Mouse (Mus musculus) CD8-positive naive resting alpha-beta T cell, adult 2 months (primary cell): ENCODE measurements around the gene Haus5.

Experiments used
- DNase-seq, 2 experiments: peaks; one replicate each; pipeline ENCODE4 v3.0.0; 2022; ENCODE audit warnings: low read depth in 2 of 2, low spot score in 2 of 2

Haus5 gene

DNA sequence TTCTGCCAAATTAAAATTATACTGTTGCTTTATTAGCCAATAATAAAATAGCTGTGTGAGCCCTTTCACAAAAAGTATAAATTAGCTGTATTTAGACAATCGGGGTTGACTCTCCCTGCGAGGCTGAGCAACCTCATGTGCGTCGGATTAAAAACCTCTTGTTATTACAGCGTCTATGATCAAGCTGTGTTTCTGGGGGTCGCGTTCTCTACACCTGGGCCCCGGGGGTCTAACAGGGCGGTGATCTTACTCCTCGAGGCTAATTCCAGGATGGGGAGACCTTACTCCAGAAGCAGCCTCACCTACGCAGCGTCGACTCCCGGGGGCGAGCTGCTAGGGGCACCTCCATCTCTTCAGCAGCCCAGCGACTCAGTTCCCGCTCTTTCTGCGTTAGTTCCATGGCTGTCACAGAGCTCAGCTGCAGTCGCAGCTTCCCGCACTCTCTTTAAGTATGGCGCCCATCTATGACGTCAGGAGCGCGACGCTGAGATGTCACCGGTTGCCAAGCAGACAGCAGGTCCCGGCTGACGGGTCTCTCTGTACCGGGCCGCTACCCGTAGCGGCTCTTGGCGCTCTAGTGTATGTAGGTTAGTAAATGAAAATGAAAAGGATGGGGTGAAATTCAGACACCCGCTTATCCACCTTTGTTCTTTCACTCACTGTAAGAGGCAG, at the start of gene Haus5:
Gene Haus5, minus strand, starts transcription at position 466 of the 672 bp plus-strand sequence.
- DNase-seq = peak; percentile 87 to 94

- DNase-seq = no peak
These were observed 47.1 kb upstream of the Haus5 start, which contains the start of gene Atp4a for GRCm38 (mm10) chr7:30711942-30712341. Gene Atp4a, plus strand, starts transcription at chr7:30712209.

- DNase-seq = no peak
These were observed 42.6 kb upstream of the Haus5 start for GRCm38 (mm10) chr7:30707441-30707840.

GRCm38 (mm10) chr7:30706214-30706882, 41.6 kb upstream of the Haus5 start:
- DNase-seq = no peak

- DNase-seq = no peak
These were observed 33.8 kb upstream of the Haus5 start, which contains the start of gene 2200002J24Rik for GRCm38 (mm10) chr7:30698589-30698988. Gene 2200002J24Rik, plus strand, starts transcription at chr7:30698926.

DNA sequence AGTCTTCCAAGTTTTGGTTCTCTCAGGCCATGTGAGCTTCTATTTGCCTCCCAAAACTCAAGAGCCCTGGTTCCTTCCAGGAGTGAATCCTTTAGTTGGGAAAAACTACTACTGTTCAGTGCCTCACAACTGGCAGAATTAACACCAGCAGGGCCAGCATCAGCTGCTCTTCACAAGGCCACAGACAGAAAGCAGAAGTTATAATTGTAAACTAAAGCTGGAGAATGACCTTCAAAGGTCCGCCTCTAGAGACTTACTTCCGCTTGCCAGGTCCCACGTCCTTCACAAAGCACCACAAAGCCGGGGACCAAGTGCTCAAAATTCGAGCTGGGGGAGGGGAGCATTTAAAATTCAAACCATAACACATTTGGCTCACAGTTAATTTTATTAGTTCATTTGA, 33.3 kb upstream of the Haus5 start:
- DNase-seq = no peak

- DNase-seq = no peak
These were observed 23.5 kb upstream of the Haus5 start for GRCm38 (mm10) chr7:30688325-30688724.

- DNase-seq = no peak
These were observed 18.6 kb upstream of the Haus5 start for GRCm38 (mm10) chr7:30683425-30683824.

DNA sequence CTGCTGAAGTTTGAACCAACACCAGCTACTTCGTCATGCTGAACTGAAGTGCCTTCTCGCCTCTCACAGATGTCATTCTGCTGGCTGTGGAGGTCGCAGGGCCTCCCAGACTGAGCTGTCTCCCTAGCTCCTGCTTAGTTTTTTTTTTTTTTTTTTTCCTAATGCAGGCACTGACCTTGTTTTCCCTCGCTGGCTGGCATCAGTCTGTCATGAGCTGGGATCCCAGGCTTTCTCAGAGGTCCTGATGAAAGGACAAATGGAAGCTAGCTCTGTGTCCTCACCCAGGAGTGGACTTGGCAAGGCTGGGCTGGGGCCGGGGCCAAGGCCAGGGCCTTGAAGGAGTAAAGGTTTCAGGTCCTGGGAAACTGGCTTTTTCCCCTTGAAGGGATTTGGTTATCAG, 17.1 kb upstream of the Haus5 start:
- no peak for DNase-seq

- DNase-seq = no peak
These were observed 13.6 kb upstream of the Haus5 start for GRCm38 (mm10) chr7:30678263-30678975.

DNA sequence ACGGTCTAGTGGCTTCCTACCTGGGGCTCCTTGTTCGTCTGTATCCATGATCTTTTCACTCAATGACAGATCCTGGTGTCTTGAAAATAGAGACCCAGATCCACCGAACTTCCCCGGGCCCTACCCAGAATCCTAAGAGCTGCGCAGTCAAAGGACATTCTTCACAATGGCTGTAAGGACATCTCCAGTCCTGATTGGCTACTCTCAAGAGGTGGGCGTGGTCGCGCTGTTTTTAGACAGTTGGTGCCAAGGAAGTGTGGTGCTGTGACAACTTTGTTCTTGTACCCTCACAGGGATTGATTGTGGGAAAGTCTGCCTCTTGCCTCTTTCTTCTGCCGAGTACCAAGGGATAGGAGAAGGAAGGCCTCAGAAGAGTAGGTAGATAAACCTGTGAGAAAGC, 6.7 kb upstream of the Haus5 start, which contains the start of gene Pmis2:
Gene Pmis2, minus strand, starts transcription at position 126 of the 400 bp plus-strand sequence.
- no peak for DNase-seq

GRCm38 (mm10) chr7:30669229-30669628, 4.4 kb upstream of the Haus5 start:
- DNase-seq = no peak

DNA sequence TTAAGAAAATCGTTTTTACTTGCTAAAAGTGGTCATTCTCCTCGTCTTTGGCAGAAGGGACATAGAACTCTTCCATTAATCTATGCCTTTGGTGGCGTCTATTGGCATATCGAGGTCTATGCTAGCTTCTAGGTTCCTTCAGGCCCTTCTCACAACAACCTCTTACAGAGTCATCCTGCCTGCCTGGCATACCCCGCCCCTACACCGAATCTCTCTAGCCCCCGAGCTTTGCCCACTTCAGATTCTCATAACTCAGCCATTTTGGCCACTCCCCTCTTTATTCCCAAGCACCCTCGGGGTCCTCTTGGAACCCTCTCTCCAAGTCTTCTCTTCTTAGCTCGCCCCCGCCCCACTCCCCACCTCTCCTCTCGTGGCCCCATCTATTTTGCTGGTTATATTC, 527 bp upstream of the Haus5 start:
- no peak for DNase-seq

- DNase-seq = peak; percentile 94 to 95
These were observed 14.9 kb downstream of the Haus5 start, which contains the start of gene Rbm42 for GRCm38 (mm10) chr7:30649591-30650540. Gene Rbm42, minus strand, starts transcription at chr7:30650317.

- no peak for DNase-seq
These were observed 25.7 kb downstream of the Haus5 start for GRCm38 (mm10) chr7:30639083-30639482.

DNA sequence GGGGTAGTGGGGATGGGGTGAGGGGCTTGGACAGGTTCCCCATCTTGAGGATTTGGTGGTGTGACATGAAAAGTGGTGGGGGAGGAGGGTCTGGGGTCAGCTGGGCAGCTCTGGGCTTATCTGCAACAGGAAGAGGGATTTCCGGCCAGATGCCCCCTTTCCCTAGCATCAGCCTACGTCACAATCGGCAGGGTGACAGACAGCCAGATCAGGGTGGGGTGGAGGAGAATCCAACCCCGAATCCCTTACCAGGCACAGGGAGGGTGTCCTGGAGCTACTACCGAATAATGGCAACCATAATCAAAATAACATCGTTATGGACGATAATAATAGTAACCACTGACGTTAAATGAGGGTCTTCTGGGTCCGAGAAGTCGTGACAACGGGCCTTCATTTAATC, 28.4 kb downstream of the Haus5 start:
- DNase-seq = no peak

DNA sequence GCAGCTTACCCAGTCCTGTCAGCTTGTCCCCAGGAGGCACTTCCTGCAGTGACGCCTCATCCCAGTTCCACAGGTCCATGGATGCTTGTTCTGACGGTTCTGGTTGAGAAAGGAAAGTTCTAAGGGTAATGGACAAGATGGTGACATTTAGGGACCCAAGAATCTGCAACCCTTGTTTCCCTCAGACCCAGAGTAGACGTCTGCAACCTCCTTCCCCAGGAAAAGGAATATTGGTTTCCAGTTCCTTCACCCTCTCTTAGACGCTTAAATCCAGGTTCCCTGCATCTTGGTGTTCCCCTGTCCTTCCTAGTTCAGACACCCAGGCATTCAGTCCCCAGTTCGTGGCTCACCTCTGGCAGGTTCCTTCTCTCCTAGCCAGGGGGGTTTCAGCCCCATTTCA, 29.0 kb downstream of the Haus5 start, which contains the start of gene Etv2:
Gene Etv2, minus strand, starts transcription at position 101 of the 400 bp plus-strand sequence.
- DNase-seq = no peak

GRCm38 (mm10) chr7:30634621-30635020, 30.2 kb downstream of the Haus5 start:
- DNase-seq = peak; percentile 38 to 56

GRCm38 (mm10) chr7:30633762-30634412, 30.9 kb downstream of the Haus5 start:
- DNase-seq = no peak

DNA sequence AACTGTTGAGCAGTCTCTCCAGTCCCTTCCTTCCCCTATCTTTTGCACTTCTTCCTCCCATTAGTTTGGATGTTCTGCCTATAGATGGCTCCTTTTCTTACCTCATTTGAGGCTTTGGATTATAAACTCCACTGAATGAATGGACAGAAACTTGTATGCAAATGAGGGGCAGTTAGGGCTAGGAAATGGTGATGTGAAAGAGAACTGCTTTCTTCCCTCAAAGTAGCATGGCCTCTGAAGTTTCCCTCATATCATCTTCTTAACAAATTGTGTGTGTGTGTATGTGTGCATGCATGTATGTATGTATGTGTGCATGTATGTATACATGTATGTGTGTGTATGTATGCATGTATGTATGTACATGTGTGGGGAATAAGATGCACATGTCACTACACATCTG, 35.8 kb downstream of the Haus5 start:
- DNase-seq = no peak
